Mouse (Mus musculus) central nervous system, embryonic 18 days (tissue): Measurements from ENCODE around the gene Hnrnpab. TPM values are rescaled to one million over a fixed set of nuclear protein-coding genes. Genes with fewer than 3 reads are reported as not detected.

Experiments
- polyA plus RNA-seq: library from polyadenylated mRNA; depleted of rRNA; stranded (reverse); fragments of >200 nt; gene quantifications from 2 replicates; pipeline ENCODE4 v1.2.3, GENCODE M21; 2012; rRNA removed

Gene Hnrnpab
- 444 and 467 TPM in 2 replicates for polyA plus RNA-seq

DNA sequence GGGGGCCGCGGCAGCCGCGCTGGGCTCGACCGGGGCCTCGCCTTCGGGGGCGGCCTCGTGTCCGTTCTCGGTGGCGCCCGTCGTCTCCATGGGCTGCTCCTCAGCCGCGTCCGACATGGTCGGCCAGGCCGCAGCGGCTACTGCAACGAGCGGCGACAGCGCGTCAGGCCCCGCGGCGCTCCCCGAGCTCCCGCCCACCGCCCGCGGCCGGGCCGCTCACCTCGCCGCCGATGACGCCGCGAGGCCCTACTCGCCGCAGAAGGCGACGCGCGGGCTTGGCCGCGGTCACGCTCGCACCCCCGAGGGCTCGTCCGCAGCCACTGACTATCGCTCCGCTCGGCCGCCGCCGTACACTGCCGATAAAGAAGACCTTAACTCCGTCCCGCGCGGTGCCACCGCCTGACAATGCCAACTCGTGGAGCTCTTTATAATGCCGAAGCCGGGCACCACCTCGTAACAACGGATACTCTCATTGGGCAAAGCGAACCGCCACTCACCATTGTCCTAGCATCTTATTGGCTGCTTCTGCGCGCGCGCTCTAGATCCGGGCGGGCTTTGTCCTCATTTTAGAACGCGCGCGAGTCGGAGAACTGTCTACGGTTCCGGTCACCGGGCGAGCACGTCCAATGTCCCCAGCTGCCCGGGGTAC, at the start of gene Hnrnpab:
Gene Hnrnpab, minus strand, starts transcription at position 401 of the 649 bp plus-strand sequence.

DNA sequence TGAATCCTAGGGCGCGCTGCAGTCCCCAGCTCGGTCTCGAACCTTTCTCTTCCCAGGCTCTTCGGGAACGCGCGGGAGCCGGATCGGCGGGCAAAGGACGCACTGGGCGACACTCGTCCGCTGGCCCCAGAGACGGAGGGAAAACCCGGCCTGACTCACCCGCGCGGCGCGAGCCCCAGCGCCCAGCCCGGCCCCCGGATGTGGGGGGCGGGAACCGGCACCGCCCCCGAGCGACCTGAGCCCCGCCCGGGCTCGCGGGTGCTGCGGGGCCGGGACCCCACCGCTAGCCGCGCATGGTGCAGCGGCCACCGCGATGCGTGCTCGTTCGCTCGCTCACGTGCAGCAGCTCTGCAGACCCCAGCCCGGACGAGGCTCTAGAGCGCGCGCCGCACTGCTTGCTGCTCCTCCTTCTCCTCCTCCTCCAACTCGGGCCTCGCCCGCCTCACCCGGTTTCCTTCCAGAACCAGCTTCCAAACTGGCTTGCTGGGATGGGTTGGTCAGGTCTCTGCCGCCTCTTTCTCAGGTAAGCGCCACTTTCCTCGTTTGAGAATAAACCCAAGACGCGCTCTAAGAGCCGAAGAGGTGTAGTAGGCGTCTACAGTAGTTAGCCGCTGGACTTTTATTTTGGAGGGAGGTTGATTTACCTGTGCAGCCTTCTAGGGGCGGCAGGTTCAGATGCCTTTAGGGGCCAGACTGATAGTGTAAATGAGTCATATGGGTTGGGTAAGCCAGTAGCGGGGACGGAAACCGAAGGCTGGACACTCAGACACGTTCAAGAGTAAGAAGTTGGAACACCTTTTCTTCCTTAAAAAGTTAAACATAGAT, 44.3 kb upstream of the Hnrnpab start, which contains the start of the genes N4bp3 and D930048N14Rik:
Gene N4bp3, minus strand, starts transcription at position 152 of the 825 bp plus-strand sequence.
Gene D930048N14Rik, plus strand, starts transcription at position 264 of the 825 bp plus-strand sequence.

DNA sequence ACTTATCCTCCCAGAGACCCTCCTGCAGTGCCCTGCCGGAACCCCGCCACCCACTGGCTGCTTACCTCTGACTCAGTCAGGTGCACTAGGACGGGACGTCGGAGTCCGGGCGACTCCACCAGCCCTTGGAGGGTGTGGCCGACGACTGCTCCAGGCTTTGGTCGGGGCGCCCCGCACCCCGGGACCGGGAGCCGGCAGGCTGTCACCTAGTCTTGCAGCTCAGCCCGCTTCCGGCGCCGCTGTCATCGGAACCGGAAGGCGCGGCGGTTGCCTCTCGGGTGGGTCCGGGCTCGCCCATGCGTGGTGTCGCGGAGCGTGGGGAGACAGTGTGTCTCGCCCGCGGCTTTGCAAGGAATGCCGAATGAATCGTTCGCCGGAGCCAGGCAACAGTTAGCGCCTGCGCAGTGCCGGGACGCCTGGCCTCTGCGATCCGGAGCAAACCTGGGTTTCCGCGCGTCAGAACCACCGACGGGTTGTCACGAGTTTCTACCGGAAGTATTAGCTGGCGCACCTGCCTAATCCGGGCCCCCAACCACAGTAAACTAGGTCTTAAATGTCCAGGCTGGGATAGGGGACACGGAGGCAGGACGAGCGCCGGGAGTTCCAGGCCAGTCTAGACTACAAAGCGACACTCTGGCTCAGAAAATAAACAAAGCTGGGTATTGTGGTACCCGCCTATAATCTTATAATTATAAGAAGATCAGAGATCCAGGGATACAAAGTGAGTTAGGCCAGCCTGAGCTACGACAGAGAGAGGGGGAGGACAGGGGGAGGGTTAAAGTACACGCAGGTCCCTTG, 29.1 kb upstream of the Hnrnpab start, which contains the start of gene Rmnd5b:
Gene Rmnd5b, minus strand, starts transcription at position 372 of the 798 bp plus-strand sequence.

DNA sequence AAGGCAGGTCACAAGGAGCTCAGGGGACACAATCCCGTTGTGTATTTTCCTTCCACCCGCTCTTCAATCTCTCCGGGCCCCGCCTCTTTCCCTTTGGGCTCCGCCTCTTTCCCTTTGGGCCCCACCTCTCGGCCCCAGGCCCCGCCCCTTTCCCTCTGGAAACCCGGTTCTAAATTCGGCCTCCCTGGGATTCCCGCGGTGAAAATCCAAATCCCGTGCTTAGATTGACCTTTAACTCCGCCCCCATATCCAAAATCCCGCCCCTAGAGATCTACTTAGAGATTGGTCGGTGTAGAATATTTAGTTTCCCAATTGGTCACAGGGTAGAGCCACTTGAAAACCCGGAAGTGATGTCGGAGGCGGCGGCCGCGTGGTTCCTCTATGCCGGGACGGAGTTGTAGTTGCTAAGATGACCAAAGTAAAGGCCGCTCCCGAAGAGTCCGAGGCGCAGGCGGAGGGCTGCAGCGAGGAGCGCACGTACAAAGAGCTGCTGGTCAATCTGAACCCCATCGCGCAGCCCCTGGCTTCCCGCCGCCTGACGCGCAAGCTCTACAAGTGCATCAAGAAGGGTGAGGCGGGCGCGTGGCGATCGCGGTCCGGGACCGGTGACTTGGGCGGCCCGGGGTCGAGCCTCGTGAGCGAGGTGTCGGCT, 12.9 kb upstream of the Hnrnpab start, which contains the start of gene Nhp2:
Gene Nhp2, plus strand, starts transcription at position 327 of the 652 bp plus-strand sequence.

DNA sequence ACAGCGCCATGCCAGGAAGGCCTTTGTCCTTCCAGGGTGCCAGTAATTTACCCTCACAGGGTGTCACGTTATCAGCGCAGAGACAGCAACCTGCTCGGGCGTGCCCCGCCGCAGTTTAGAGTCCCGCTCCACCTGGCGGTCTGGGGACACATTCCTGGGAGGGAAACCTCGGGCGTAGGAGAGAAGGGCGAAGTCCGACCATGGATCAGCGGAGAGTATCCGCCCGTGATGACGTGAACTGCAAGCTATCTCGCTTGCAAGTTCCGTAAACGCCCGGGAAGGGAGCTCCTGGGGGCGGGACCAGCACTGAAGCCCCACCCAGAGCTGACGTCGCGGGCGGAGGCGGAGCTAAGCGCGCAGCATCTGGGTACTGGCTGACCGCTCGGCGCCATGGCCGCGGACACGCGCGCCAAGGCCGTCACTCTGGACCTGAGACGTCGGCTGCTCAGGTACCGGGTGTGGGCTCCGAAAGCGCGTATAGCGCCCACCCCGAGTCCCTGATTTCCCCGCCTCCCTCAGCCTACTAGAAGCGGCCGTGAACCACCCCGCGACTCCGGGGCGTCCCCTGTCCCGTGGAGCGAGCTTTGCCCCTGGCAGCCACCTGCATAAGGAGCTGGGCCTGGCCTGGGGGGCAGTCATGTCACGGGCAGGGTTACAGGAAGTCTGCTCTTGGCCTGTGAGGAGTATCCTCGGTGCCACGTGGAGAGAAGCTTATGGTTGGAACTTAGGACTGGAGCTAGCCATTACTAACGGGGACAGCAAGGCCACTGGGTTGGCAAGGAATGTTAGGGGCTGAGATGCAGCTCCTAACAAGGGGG, 22.0 kb downstream of the Hnrnpab start, which contains the start of gene Phykpl:
Gene Phykpl, plus strand, starts transcription at position 327 of the 818 bp plus-strand sequence.

Other genes starting within 250 kb of the Hnrnpab start
- 6.6 and 7.3 TPM in 2 replicates for gene Phykpl, start 22.1 kb downstream of the Hnrnpab start, polyA plus RNA-seq
- gene Nhp2, start 12.9 kb upstream of the Hnrnpab start, polyA plus RNA-seq, result 74.7 and 79.1 TPM in 2 replicates
- gene Rmnd5b, start 29.0 kb upstream of the Hnrnpab start, polyA plus RNA-seq, result 76.4 and 79.9 TPM in 2 replicates
- 11.4 and 13.2 TPM in 2 replicates for gene N4bp3, start 44.0 kb upstream of the Hnrnpab start, polyA plus RNA-seq
- gene D930048N14Rik, start 44.1 kb upstream of the Hnrnpab start, polyA plus RNA-seq, result 3.2 and 3.3 TPM in 2 replicates
- 54.5 and 57.5 TPM in 2 replicates for gene 0610009B22Rik, start 82.0 kb upstream of the Hnrnpab start, polyA plus RNA-seq
- gene Sec24a, start 156.8 kb upstream of the Hnrnpab start, polyA plus RNA-seq, result 9.7 and 10.1 TPM in 2 replicates
- 105 and 120 TPM in 2 replicates for gene Sar1b, start 156.8 kb upstream of the Hnrnpab start, polyA plus RNA-seq